Mouse (Mus musculus): ENCODE measurements around the gene Zfp62. TPM values are rescaled to one million over a fixed set of nuclear protein-coding genes. Genes with fewer than 3 reads are reported as not detected.
"Not testable (repeated sequence)": the region's sequence is repeated elsewhere in the genome, so short reads cannot be mapped to it uniquely, and the experiment has no call there.

Zfp62 gene
- polyA plus RNA-seq, 1 experiment from 2014 or later: 51.1 TPM

DNA sequence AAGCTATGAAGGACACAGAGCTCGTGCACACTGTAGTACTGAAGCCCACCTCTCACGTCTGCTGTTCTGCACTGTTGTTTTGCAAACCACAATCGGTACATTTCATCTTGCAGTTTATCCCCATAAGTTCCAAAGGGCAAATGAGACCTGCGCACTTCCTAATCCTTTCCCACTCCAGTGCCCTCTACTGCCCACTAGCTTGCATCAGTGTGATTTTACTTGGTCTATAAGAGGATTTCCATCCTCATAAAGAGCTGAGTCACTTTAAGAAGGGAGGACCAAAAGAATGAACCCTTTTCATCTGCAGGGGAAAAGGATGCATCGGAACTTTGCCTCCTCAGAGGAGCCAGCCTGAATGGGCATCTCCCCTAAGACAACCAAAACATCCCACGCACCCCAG, 16.6 kb upstream of the Zfp62 start:
- no peaks in the 10 kb centered on the region for H3K27me3 ChIP-seq (ENCODE audit: control insufficient read depth, insufficient read depth, low read length)
- no peak overlapping the region; the same call in 1 of the 2 replicates for H3K4me2 ChIP-seq (replicated peaks; ENCODE audit: low read depth, low read length)
- no peak for ATAC-seq (ENCODE audit: low FRiP score, low TSS enrichment)
- no peaks in the 10 kb centered on the region for H3K9me3 ChIP-seq (ENCODE audit: control insufficient read depth, low read length)
- no peak overlapping the region for H3K9ac ChIP-seq (ENCODE audit: low read depth, low read length)
- no peaks in the 10 kb centered on the region for H3K36me3 ChIP-seq (ENCODE audit: control insufficient read depth, insufficient read depth, low read length)
- no peak overlapping the region for H3K27ac ChIP-seq (ENCODE audit: low read depth, low read length)
- no peak overlapping the region for H3K4me3 ChIP-seq (ENCODE audit: low read length)
- 80% methylated on average over 6 of the region's 6 CpGs for WGBS
- no peaks in the 10 kb centered on the region for H3K4me1 ChIP-seq (ENCODE audit: control insufficient read depth, insufficient read depth, low read length)

- 67% methylated on average over 8 of the region's 8 CpGs for WGBS
- no peaks in the 10 kb centered on the region for H3K36me3 ChIP-seq (ENCODE audit: control insufficient read depth, insufficient read depth, low read length)
- no peaks in the 10 kb centered on the region for H3K4me1 ChIP-seq (ENCODE audit: control insufficient read depth, insufficient read depth, low read length)
- no peaks in the 10 kb centered on the region for H3K27me3 ChIP-seq (ENCODE audit: control insufficient read depth, insufficient read depth, low read length)
- no peak within 1 kb of the TSS for H3K4me3 ChIP-seq (ENCODE audit: low read length)
- H3K27ac ChIP-seq (ENCODE audit: low read depth, low read length): no peak within 1 kb of the TSS
- no peak within 1 kb of the TSS; the same call in 1 of the 2 replicates for H3K4me2 ChIP-seq (replicated peaks; ENCODE audit: low read depth, low read length)
- no peaks in the 10 kb centered on the region for H3K9me3 ChIP-seq (ENCODE audit: control insufficient read depth, low read length)
- ATAC-seq (ENCODE audit: low FRiP score, low TSS enrichment): no peak
- H3K9ac ChIP-seq (ENCODE audit: low read depth, low read length): no peak within 1 kb of the TSS
Measured at GRCm38 (mm10) chr11:49186955-49187488, 16.1 kb upstream of the Zfp62 start, which contains the start of gene Btnl9. Btnl9 (minus strand) TSS chr11:49187159.

- WGBS: 85% methylated on average over 10 of the region's 10 CpGs
- Histone ChIP-seq H3K4me1 (ENCODE audit: control insufficient read depth, insufficient read depth, low read length) (no peaks in the 10 kb centered on the region), H3K4me2 (replicated peaks; ENCODE audit: low read depth, low read length) (no peak overlapping the region), H3K36me3 (ENCODE audit: control insufficient read depth, insufficient read depth, low read length) (no peaks in the 10 kb centered on the region), H3K4me3 (ENCODE audit: low read length) (no peak overlapping the region), H3K9ac (ENCODE audit: low read depth, low read length) (no peak overlapping the region), H3K9me3 (ENCODE audit: control insufficient read depth, low read length) (no peaks in the 10 kb centered on the region), H3K27me3 (ENCODE audit: control insufficient read depth, insufficient read depth, low read length) (no peaks in the 10 kb centered on the region), H3K27ac (ENCODE audit: low read depth, low read length) (no peak overlapping the region)
- no peak for ATAC-seq (ENCODE audit: low FRiP score, low TSS enrichment)
Measured at GRCm38 (mm10) chr11:49187701-49188100, 15.4 kb upstream of the Zfp62 start.

- Histone ChIP-seq H3K9me3 (ENCODE audit: control insufficient read depth, low read length) (no peaks in the 10 kb centered on the region), H3K27ac (ENCODE audit: low read depth, low read length) (no peak overlapping the region), H3K36me3 (ENCODE audit: control insufficient read depth, insufficient read depth, low read length) (no peaks in the 10 kb centered on the region), H3K27me3 (ENCODE audit: control insufficient read depth, insufficient read depth, low read length) (no peaks in the 10 kb centered on the region), H3K4me2 (replicated peaks; ENCODE audit: low read depth, low read length) (no peak overlapping the region), H3K4me1 (ENCODE audit: control insufficient read depth, insufficient read depth, low read length) (no peaks in the 10 kb centered on the region), H3K9ac (ENCODE audit: low read depth, low read length) (no peak overlapping the region), H3K4me3 (ENCODE audit: low read length) (no peak overlapping the region)
- ATAC-seq (ENCODE audit: low FRiP score, low TSS enrichment): no peak
- 4% methylated on average over 7 of the region's 7 CpGs for WGBS
Measured at GRCm38 (mm10) chr11:49189737-49190136, 13.4 kb upstream of the Zfp62 start.

GRCm38 (mm10) chr11:49191083-49191482, 12.0 kb upstream of the Zfp62 start:
- no peak for ATAC-seq (ENCODE audit: low FRiP score, low TSS enrichment)
- H3K4me2 ChIP-seq (replicated peaks; ENCODE audit: low read depth, low read length): no peak overlapping the region
- no peaks in the 10 kb centered on the region for H3K36me3 ChIP-seq (ENCODE audit: control insufficient read depth, insufficient read depth, low read length)
- no peaks in the 10 kb centered on the region for H3K4me1 ChIP-seq (ENCODE audit: control insufficient read depth, insufficient read depth, low read length)
- no peak overlapping the region for H3K4me3 ChIP-seq (ENCODE audit: low read length)
- H3K9ac ChIP-seq (ENCODE audit: low read depth, low read length): no peak overlapping the region
- H3K27ac ChIP-seq (ENCODE audit: low read depth, low read length): no peak overlapping the region
- no peaks in the 10 kb centered on the region for H3K27me3 ChIP-seq (ENCODE audit: control insufficient read depth, insufficient read depth, low read length)
- WGBS: 65% methylated on average over 2 of the region's 2 CpGs
- no peaks in the 10 kb centered on the region for H3K9me3 ChIP-seq (ENCODE audit: control insufficient read depth, low read length)

DNA sequence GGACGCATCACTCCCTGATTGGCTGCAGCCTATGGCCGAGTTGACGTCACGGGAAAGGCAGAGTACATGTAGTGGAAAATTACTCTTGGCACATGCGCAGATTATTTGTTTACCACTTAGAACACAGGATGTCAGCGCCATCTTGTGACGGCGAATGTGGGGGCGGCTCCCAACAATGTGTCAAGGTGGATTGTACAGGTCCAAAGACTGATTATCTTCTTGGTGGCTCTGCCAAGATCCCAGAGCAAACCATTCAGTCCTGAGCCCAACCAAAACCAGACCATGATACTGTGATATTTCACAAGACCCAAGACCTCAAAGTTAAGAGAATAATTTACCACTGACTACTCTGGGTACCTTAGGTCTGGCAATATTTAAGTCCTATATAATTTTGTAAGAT, 8.3 kb upstream of the Zfp62 start:
- H3K4me1 ChIP-seq (ENCODE audit: control insufficient read depth, insufficient read depth, low read length); H3K27me3 ChIP-seq (ENCODE audit: control insufficient read depth, insufficient read depth, low read length); H3K4me3 ChIP-seq (ENCODE audit: low read length); H3K27ac ChIP-seq (ENCODE audit: low read depth, low read length); H3K9me3 ChIP-seq (ENCODE audit: control insufficient read depth, low read length); H3K36me3 ChIP-seq (ENCODE audit: control insufficient read depth, insufficient read depth, low read length); H3K9ac ChIP-seq (ENCODE audit: low read depth, low read length); ATAC-seq (ENCODE audit: low FRiP score, low TSS enrichment); H3K4me2 ChIP-seq (replicated peaks; ENCODE audit: low read depth, low read length): not testable (repeated sequence)
- WGBS: 96% methylated on average over 9 of the region's 9 CpGs

DNA sequence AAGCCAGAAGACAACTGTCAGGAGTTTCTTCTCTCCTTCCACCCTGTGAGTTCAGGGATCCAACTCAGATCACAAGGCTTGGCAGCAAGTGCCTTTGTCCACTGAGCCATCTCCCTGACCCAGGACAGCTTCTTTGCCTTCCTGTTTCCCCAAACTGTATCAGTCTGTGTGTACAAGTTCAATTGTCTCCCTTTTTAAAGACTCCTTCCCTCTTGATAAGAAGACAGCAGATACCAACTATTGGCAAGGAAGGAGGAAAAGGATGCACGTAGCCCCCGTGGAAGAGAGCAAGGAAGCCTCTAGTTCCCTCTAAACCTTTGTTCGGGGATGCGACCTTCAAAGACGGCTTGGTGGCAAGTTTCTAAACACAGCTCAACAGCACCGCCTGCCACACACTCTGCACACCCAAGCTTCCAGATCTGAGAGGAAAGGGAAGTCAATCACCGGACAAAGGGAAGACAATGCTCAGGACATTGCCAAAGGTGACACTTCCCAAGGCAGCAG, 7.2 kb upstream of the Zfp62 start:
- Histone ChIP-seq H3K4me2 (replicated peaks; ENCODE audit: low read depth, low read length) (no peak overlapping the region), H3K9ac (ENCODE audit: low read depth, low read length) (no peak overlapping the region), H3K9me3 (ENCODE audit: control insufficient read depth, low read length) (no peaks in the 10 kb centered on the region), H3K36me3 (ENCODE audit: control insufficient read depth, insufficient read depth, low read length) (no peaks in the 10 kb centered on the region), H3K27me3 (ENCODE audit: control insufficient read depth, insufficient read depth, low read length) (no peaks in the 10 kb centered on the region), H3K27ac (ENCODE audit: low read depth, low read length) (no peak overlapping the region), H3K4me1 (ENCODE audit: control insufficient read depth, insufficient read depth, low read length) (no peaks in the 10 kb centered on the region), H3K4me3 (ENCODE audit: low read length) (no peak overlapping the region)
- 85% methylated on average over 7 of the region's 7 CpGs for WGBS
- no peak for ATAC-seq (ENCODE audit: low FRiP score, low TSS enrichment)

DNA sequence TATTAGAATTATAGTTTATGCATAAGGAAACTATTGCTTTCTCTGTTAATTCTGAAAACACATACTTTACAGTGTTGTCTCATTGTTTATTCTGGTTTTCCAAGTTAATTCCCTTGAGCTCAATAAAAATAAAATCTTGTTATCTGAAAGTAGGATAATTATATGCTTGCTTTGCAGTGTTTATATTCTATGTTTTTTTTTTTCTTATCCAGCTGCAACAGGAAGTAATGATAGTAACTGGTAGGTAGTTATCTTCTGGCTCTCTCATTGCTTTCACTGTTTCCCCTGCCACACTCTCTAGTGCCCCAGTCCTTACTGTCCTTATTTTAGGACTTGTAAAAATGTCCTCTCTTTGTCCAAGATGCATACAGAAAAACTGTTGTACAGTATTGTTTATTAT, 2.4 kb upstream of the Zfp62 start:
- no peaks in the 10 kb centered on the region for H3K36me3 ChIP-seq (ENCODE audit: control insufficient read depth, insufficient read depth, low read length)
- no peak overlapping the region for H3K4me2 ChIP-seq (replicated peaks; ENCODE audit: low read depth, low read length)
- H3K27ac ChIP-seq (ENCODE audit: low read depth, low read length): no peak overlapping the region
- H3K4me3 ChIP-seq (ENCODE audit: low read length): no peak overlapping the region
- H3K27me3 ChIP-seq (ENCODE audit: control insufficient read depth, insufficient read depth, low read length): no peaks in the 10 kb centered on the region
- no peak overlapping the region for H3K9ac ChIP-seq (ENCODE audit: low read depth, low read length)
- no peaks in the 10 kb centered on the region for H3K9me3 ChIP-seq (ENCODE audit: control insufficient read depth, low read length)
- ATAC-seq (ENCODE audit: low FRiP score, low TSS enrichment): no peak
- peaks cover 6% of the 10 kb centered on the region; the same call in 1 of the 2 replicates for H3K4me1 ChIP-seq (ENCODE audit: control insufficient read depth, insufficient read depth, low read length)

DNA sequence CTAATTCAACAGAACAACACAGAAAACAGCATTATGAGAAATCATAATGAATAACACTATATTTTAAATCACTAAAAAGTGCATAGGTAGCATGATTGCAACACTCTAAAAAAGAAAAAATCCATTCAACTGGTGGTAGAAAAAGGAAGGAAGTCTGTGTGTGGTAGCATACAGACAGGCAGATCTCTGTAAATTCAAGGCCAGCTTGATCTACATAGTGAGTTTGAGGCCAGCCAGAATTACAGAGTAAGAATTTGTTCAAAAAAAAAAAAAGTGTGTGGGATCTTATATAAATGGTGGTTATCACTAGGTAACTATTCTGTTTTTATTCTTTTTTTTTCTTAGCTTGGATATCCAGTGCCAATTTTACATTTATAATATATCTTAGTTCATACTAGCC, 1.9 kb upstream of the Zfp62 start:
- no peak overlapping the region for H3K4me2 ChIP-seq (replicated peaks; ENCODE audit: low read depth, low read length)
- no peaks in the 10 kb centered on the region for H3K9me3 ChIP-seq (ENCODE audit: control insufficient read depth, low read length)
- H3K27ac ChIP-seq (ENCODE audit: low read depth, low read length): no peak overlapping the region
- ATAC-seq (ENCODE audit: low FRiP score, low TSS enrichment): no peak
- H3K4me1 ChIP-seq (ENCODE audit: control insufficient read depth, insufficient read depth, low read length): peaks cover 6% of the 10 kb centered on the region; the same call in 1 of the 2 replicates
- H3K36me3 ChIP-seq (ENCODE audit: control insufficient read depth, insufficient read depth, low read length): no peaks in the 10 kb centered on the region; the same call in 1 of the 2 replicates
- H3K27me3 ChIP-seq (ENCODE audit: control insufficient read depth, insufficient read depth, low read length): no peaks in the 10 kb centered on the region
- H3K9ac ChIP-seq (ENCODE audit: low read depth, low read length): no peak overlapping the region
- no peak overlapping the region for H3K4me3 ChIP-seq (ENCODE audit: low read length)
